Mouse (Mus musculus) embryonic facial prominence, embryonic 15.5 days (tissue): ENCODE data around the gene Dynll2. TPM values are rescaled to one million over a fixed set of nuclear protein-coding genes. Genes with fewer than 3 reads are reported as not detected.
"Not testable (repeated sequence)": the region's sequence is repeated elsewhere in the genome, so short reads cannot be mapped to it uniquely, and the experiment has no call there.

ENCODE experiments used
- ATAC-seq: fragments of 200-750 bp; cut with Nextera tagmentation; 2 replicates; pipeline ENCODE4 v1.8.0; 2017; ENCODE audit warnings: low read depth, moderate TSS enrichment; ENCODE audit not compliant: insufficient number of reproducible peaks, low FRiP score, low TSS enrichment
- H3K27ac ChIP-seq: fragments of 300-500 bp; sonication (generic); replicated peaks from 2 replicates; pipeline ENCODE4 v1.5.1; 2015; ENCODE audit warnings: mild to moderate bottlenecking, inconsistent platforms
- H3K27me3 ChIP-seq: fragments of 300-500 bp; sonication (generic); 2 replicates; pipeline ENCODE4 v1.6.1; 2015; ENCODE audit warnings: inconsistent platforms
- H3K36me3 ChIP-seq: fragments of 300-500 bp; sonication (generic); 2 replicates; pipeline ENCODE4 v1.6.1; 2015; ENCODE audit warnings: mild to moderate bottlenecking, inconsistent platforms
- H3K4me1 ChIP-seq: fragments of 300-500 bp; sonication (generic); 2 replicates; pipeline ENCODE4 v1.6.1; 2015; ENCODE audit warnings: inconsistent platforms
- H3K4me2 ChIP-seq: fragments of 300-500 bp; sonication (generic); replicated peaks from 2 replicates; pipeline ENCODE4 v1.6.1; 2015; ENCODE audit warnings: mild to moderate bottlenecking, inconsistent platforms
- H3K4me3 ChIP-seq: fragments of 300-500 bp; sonication (generic); replicated peaks from 2 replicates; pipeline ENCODE4 v1.5.1; 2015; ENCODE audit warnings: mild to moderate bottlenecking, inconsistent platforms
- H3K9ac ChIP-seq: fragments of 300-500 bp; sonication (generic); 2 replicates; pipeline ENCODE4 v1.6.1; 2015; ENCODE audit warnings: inconsistent platforms
- H3K9me3 ChIP-seq: fragments of 300-500 bp; sonication (generic); replicated peaks from 2 replicates; pipeline ENCODE4 v1.6.1; 2016; ENCODE audit warnings: inconsistent platforms
- WGBS: fragments of 180-500 bp; shearing (Covaris S2); methylation state at CpG from one replicate; pipeline ENCODE4 v1.1.7; 2015; 5-methylcytosine and 5-hydroxymethylcytosine counted together
- polyA plus RNA-seq: library from polyadenylated mRNA; unstranded; fragments of >200 nt; fragmentation: Nextera tagmentation; extraction: Ambion mirVana; gene quantifications from 2 replicates; pipeline ENCODE4 v1.2.1, GENCODE M21; 2015

Gene Dynll2
- polyA plus RNA-seq, 1 experiment from 2014 or later: 22.4 TPM

- no peak for ATAC-seq
- H3K9ac ChIP-seq: peak overlapping the region; percentile 90
- no peaks in the 10 kb centered on the region for H3K27me3 ChIP-seq
- peaks cover 25% of the 10 kb centered on the region for H3K36me3 ChIP-seq
- H3K27ac ChIP-seq: peak overlapping the region; percentile 90; the same call in 1 of the 2 replicates
- no peaks in the 10 kb centered on the region for H3K9me3 ChIP-seq
- H3K4me3 ChIP-seq: peak overlapping the region; percentile 98
- peak overlapping the region; percentile 73 for H3K4me2 ChIP-seq
- peaks cover 30% of the 10 kb centered on the region for H3K4me1 ChIP-seq
- 2% methylated on average over 13 of the region's 13 CpGs for WGBS
Measured at GRCm38 (mm10) chr11:87986141-87986741, 1.1 kb downstream of the Dynll2 start.

- H3K4me2 ChIP-seq: peak overlapping the region; percentile 73
- no peaks in the 10 kb centered on the region for H3K27me3 ChIP-seq
- peak overlapping the region; percentile 98 for H3K4me3 ChIP-seq
- H3K4me1 ChIP-seq: peaks cover 30% of the 10 kb centered on the region
- 0 out of 2 replicates have a peak overlapping the region, but pooled peaks have one; percentile 26 for H3K9ac ChIP-seq
- 41% methylated on average over 9 of the region's 9 CpGs for WGBS
- H3K36me3 ChIP-seq: peaks cover 31% of the 10 kb centered on the region
- no peaks in the 10 kb centered on the region for H3K9me3 ChIP-seq
- no peak for ATAC-seq
- no peak overlapping the region for H3K27ac ChIP-seq
Measured at GRCm38 (mm10) chr11:87985643-87986042, 1.7 kb downstream of the Dynll2 start.

- H3K36me3 ChIP-seq: peaks cover 42% of the 10 kb centered on the region
- H3K4me3 ChIP-seq: no peak overlapping the region
- peaks cover 30% of the 10 kb centered on the region for H3K4me1 ChIP-seq
- no peaks in the 10 kb centered on the region for H3K27me3 ChIP-seq
- H3K4me2 ChIP-seq: no peak overlapping the region; the same call in 1 of the 2 replicates
- ATAC-seq: no peak
- H3K9me3 ChIP-seq: no peaks in the 10 kb centered on the region
- H3K9ac ChIP-seq: no peak overlapping the region
- H3K27ac ChIP-seq: no peak overlapping the region
- WGBS: 80% methylated on average over 3 of the region's 3 CpGs
Measured at GRCm38 (mm10) chr11:87984571-87984970, 2.8 kb downstream of the Dynll2 start.

- Histone ChIP-seq H3K27ac (no peak overlapping the region), H3K4me3 (no peak overlapping the region), H3K27me3 (no peaks in the 10 kb centered on the region), H3K9ac (no peak overlapping the region), H3K9me3 (no peaks in the 10 kb centered on the region), H3K4me2 (no peak overlapping the region), H3K36me3 (peaks cover 64% of the 10 kb centered on the region), H3K4me1 (peaks cover 9% of the 10 kb centered on the region; the same call in 1 of the 2 replicates)
- no peak for ATAC-seq
- WGBS: 85% methylated on average over 4 of the region's 4 CpGs
Measured at GRCm38 (mm10) chr11:87978905-87979304, 8.4 kb downstream of the Dynll2 start.

GRCm38 (mm10) chr11:87977021-87977420, 10.3 kb downstream of the Dynll2 start:
- not testable (repeated sequence) for H3K9me3 ChIP-seq, H3K4me2 ChIP-seq, H3K4me3 ChIP-seq, H3K27ac ChIP-seq, H3K27me3 ChIP-seq, H3K4me1 ChIP-seq, ATAC-seq, H3K9ac ChIP-seq
- WGBS: 82% methylated on average over 8 of the region's 8 CpGs
- peaks cover 48% of the 10 kb centered on the region for H3K36me3 ChIP-seq

- no peak overlapping the region for H3K27ac ChIP-seq
- peak; percentile 49; the same call in 1 of the 2 replicates for ATAC-seq
- H3K36me3 ChIP-seq: peaks cover 24% of the 10 kb centered on the region; the same call in 1 of the 2 replicates
- peaks cover 3% of the 10 kb centered on the region; the same call in 1 of the 2 replicates for H3K4me1 ChIP-seq
- no peaks in the 10 kb centered on the region for H3K9me3 ChIP-seq
- WGBS: 16% methylated on average over 11 of the region's 11 CpGs
- no peak overlapping the region for H3K4me3 ChIP-seq
- H3K4me2 ChIP-seq: no peak overlapping the region
- no peak overlapping the region for H3K9ac ChIP-seq
- H3K27me3 ChIP-seq: no peaks in the 10 kb centered on the region
Measured at GRCm38 (mm10) chr11:87974477-87975181, 12.7 kb downstream of the Dynll2 start.

GRCm38 (mm10) chr11:87973559-87974305, 13.6 kb downstream of the Dynll2 start:
- H3K27me3 ChIP-seq: no peaks in the 10 kb centered on the region

GRCm38 (mm10) chr11:87972829-87973228, 14.5 kb downstream of the Dynll2 start:
- Histone ChIP-seq H3K36me3 (0 out of 2 replicates have a peak, but pooled peaks cover 8% of the 10 kb centered on the region), H3K9me3 (no peaks in the 10 kb centered on the region), H3K27me3 (no peaks in the 10 kb centered on the region), H3K9ac (no peak overlapping the region), H3K4me2 (no peak overlapping the region), H3K27ac (no peak overlapping the region), H3K4me1 (peaks cover 4% of the 10 kb centered on the region; the same call in 1 of the 2 replicates), H3K4me3 (no peak overlapping the region)
- no peak for ATAC-seq
- 73% methylated on average over 6 of the region's 6 CpGs for WGBS

More at GRCm38 (mm10) chr11:87973559-87974305, 13.6 kb downstream of the Dynll2 start:
- Histone ChIP-seq H3K4me2 (no peak overlapping the region), H3K36me3 (peaks cover 16% of the 10 kb centered on the region; the same call in 1 of the 2 replicates), H3K9me3 (no peaks in the 10 kb centered on the region), H3K27ac (no peak overlapping the region), H3K9ac (no peak overlapping the region), H3K4me3 (no peak overlapping the region), H3K4me1 (peaks cover 3% of the 10 kb centered on the region; the same call in 1 of the 2 replicates)
- WGBS: 50% methylated on average over 10 of the region's 10 CpGs
- no peak for ATAC-seq

GRCm38 (mm10) chr11:87968356-87969122, 18.8 kb downstream of the Dynll2 start:
- no peaks in the 10 kb centered on the region for H3K9me3 ChIP-seq
- no peaks in the 10 kb centered on the region for H3K36me3 ChIP-seq
- 0 out of 2 replicates have a peak, but pooled peaks cover 6% of the 10 kb centered on the region for H3K4me1 ChIP-seq
- H3K27ac ChIP-seq: no peak overlapping the region
- no peak overlapping the region for H3K4me3 ChIP-seq
- H3K4me2 ChIP-seq: peak overlapping the region; percentile 48; the same call in 1 of the 2 replicates
- no peak for ATAC-seq
- 14% methylated on average over 17 of the region's 20 CpGs for WGBS
- no peak overlapping the region for H3K9ac ChIP-seq
- H3K27me3 ChIP-seq: no peaks in the 10 kb centered on the region

GRCm38 (mm10) chr11:87967692-87968289, 19.5 kb downstream of the Dynll2 start:
- H3K36me3 ChIP-seq: no peaks in the 10 kb centered on the region
- peak overlapping the region; percentile 32 for H3K4me3 ChIP-seq
- 2% methylated on average over 17 of the region's 17 CpGs for WGBS
- H3K27me3 ChIP-seq: no peaks in the 10 kb centered on the region
- H3K4me2 ChIP-seq: peak overlapping the region; percentile 48
- H3K9ac ChIP-seq: no peak overlapping the region
- no peaks in the 10 kb centered on the region for H3K9me3 ChIP-seq
- 0 out of 2 replicates have a peak, but pooled peaks cover 6% of the 10 kb centered on the region for H3K4me1 ChIP-seq
- ATAC-seq: no peak
- H3K27ac ChIP-seq: no peak overlapping the region
